Mouse (Mus musculus) E14TG2a.4 (cell line): ENCODE results near the gene Cptp.

Source experiments
- H3K27me3 ChIP-seq: 2 replicates; pipeline ENCODE4 v1.6.1; 2014; ENCODE audit warnings: low read length, control low read depth; ENCODE audit not compliant: insufficient read depth
- H3K36me3 ChIP-seq: 2 replicates; pipeline ENCODE4 v1.6.1; 2014; ENCODE audit warnings: low read length, control low read depth; ENCODE audit not compliant: insufficient read depth
- H3K4me1 ChIP-seq: replicated peaks from 2 replicates; pipeline ENCODE4 v1.6.1; 2014; ENCODE audit warnings: low read depth, low read length, control low read depth
- H3K4me3 ChIP-seq: replicated peaks from 2 replicates; pipeline ENCODE4 v1.5.1; 2014; ENCODE audit warnings: mild to moderate bottlenecking, low read length
- H3K9me3 ChIP-seq: 2 replicates; pipeline ENCODE4 v1.6.1; 2014; ENCODE audit warnings: low read length, control low read depth
- CTCF ChIP-seq: conservative IDR thresholded peaks from 2 replicates; pipeline ENCODE4 v1.5.1; 2014; ENCODE audit warnings: low read length
- NANOG ChIP-seq: IDR thresholded peaks from 2 replicates; pipeline ENCODE4 v1.6.1; 2014; ENCODE audit warnings: borderline replicate concordance, low read length, mixed read lengths
- POU5F1 ChIP-seq: IDR thresholded peaks from 2 replicates; pipeline ENCODE4 v1.6.1; 2014; ENCODE audit warnings: low read length, borderline replicate concordance

Gene Cptp

GRCm38 (mm10) chr4:155833234-155833633 lies 36.0 kb downstream of the Cptp start:
- Histone ChIP-seq H3K27me3 (peaks cover 8% of the 10 kb centered on the region; the same call in 1 of the 2 replicates), H3K4me1 (peaks cover 35% of the 10 kb centered on the region), H3K9me3 (no peaks in the 10 kb centered on the region), H3K4me3 (no peak overlapping the region), H3K36me3 (peaks cover 17% of the 10 kb centered on the region)
- TF ChIP-seq NANOG (no peak), POU5F1 (no peak), CTCF (no peak)

DNA sequence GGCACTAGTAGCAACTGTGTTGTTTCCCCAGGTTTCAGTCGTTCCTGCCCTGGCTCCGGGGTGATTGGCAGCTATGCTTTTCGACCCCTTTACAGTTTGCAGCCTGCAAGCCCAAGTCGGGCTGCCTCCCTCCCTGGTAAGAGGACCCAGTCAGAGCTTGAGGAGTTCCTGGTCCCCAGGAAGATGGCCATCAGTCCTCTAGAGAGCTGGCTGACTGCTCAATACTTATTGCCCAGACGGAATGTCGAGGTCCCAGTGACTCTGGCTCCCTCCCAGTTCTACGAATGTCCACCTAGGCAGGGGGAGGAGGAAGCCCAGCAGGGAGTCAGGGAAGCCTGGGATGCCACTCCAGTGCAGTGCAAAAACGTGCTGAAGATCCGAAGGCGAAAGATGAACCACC lies 36.9 kb downstream of the Cptp start:
- Histone ChIP-seq H3K9me3 (no peaks in the 10 kb centered on the region), H3K4me3 (peak overlapping the region; percentile 94), H3K4me1 (peaks cover 39% of the 10 kb centered on the region), H3K27me3 (no peaks in the 10 kb centered on the region), H3K36me3 (peaks cover 25% of the 10 kb centered on the region)
- no peak for TF ChIP-seq NANOG
- TF ChIP-seq CTCF: no peak
- TF ChIP-seq POU5F1: no peak

- Histone ChIP-seq H3K4me3 (peak overlapping the region; percentile 94), H3K9me3 (no peaks in the 10 kb centered on the region), H3K4me1 (peaks cover 41% of the 10 kb centered on the region), H3K36me3 (peaks cover 30% of the 10 kb centered on the region), H3K27me3 (no peaks in the 10 kb centered on the region)
- TF ChIP-seq POU5F1: no peak
- no peak for TF ChIP-seq NANOG
- TF ChIP-seq CTCF: no peak
Measured at GRCm38 (mm10) chr4:155831831-155832230, 37.4 kb downstream of the Cptp start.

- Histone ChIP-seq H3K4me1 (peaks cover 42% of the 10 kb centered on the region), H3K27me3 (no peaks in the 10 kb centered on the region), H3K36me3 (peaks cover 35% of the 10 kb centered on the region), H3K9me3 (no peaks in the 10 kb centered on the region), H3K4me3 (peak within 1 kb of the TSS; percentile 94)
- TF ChIP-seq POU5F1: no peak
- TF ChIP-seq CTCF: peak; percentile 59
- no peak for TF ChIP-seq NANOG
Measured at GRCm38 (mm10) chr4:155831205-155831766, 38.0 kb downstream of the Cptp start, which contains the start of gene Aurkaip1. Gene Aurkaip1 (plus strand): TSS chr4:155831272.

GRCm38 (mm10) chr4:155830596-155830995 lies 38.6 kb downstream of the Cptp start:
- Histone ChIP-seq H3K4me3 (peak overlapping the region; percentile 54), H3K4me1 (peaks cover 44% of the 10 kb centered on the region), H3K9me3 (no peaks in the 10 kb centered on the region), H3K36me3 (peaks cover 41% of the 10 kb centered on the region), H3K27me3 (no peaks in the 10 kb centered on the region)
- no peak for TF ChIP-seq NANOG
- no peak for TF ChIP-seq CTCF
- no peak for TF ChIP-seq POU5F1

DNA sequence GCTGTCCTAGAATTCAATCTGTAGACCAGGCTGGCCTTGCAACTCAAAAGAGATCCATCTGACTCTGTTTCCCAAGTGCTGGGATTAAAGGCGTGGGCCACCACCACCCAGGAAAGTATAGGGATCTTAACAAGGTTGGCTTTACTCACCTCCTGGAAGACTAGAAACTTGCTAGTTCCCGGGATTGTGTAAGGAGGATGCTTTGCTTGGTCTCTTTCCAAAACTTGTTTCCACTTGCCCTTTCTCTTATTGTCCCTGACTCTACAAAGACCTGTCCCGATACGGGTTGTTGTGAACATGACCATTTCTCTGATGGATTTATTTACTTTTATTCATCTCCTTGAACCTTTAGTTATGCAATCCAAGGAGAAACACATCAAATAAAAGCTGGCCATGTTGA lies 39.4 kb downstream of the Cptp start:
- Histone ChIP-seq H3K9me3 (no peaks in the 10 kb centered on the region), H3K27me3 (no peaks in the 10 kb centered on the region), H3K4me1 (peaks cover 46% of the 10 kb centered on the region), H3K4me3 (no peak overlapping the region), H3K36me3 (peaks cover 48% of the 10 kb centered on the region)
- no peak for TF ChIP-seq NANOG
- TF ChIP-seq CTCF: no peak
- TF ChIP-seq POU5F1: no peak

DNA sequence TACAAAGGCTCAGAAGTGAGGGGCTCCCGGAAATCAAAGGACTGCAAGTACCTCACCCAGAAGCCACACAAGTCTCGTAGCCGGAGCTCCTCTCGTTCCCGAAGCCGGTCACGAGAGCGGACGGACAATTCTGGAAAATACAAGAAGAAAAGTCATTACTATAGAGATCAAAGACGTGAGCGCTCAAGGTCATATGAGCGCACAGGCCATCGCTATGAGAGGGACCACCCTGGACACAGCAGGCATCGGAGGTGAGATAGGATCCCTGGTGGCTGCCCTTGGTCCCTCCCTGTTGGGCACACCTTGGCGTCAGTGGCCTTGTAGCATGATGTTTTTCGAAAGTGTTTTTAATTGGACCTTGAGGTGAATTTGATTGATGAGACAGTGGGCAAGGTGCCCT lies 45.8 kb downstream of the Cptp start:
- Histone ChIP-seq H3K27me3 (no peaks in the 10 kb centered on the region), H3K9me3 (no peaks in the 10 kb centered on the region), H3K36me3 (peaks cover 97% of the 10 kb centered on the region), H3K4me3 (no peak overlapping the region), H3K4me1 (peaks cover 35% of the 10 kb centered on the region)
- TF ChIP-seq POU5F1: no peak
- no peak for TF ChIP-seq NANOG
- no peak for TF ChIP-seq CTCF

GRCm38 (mm10) chr4:155821025-155821424 lies 48.2 kb downstream of the Cptp start:
- TF ChIP-seq CTCF (no peak; the same call in 1 of the 2 replicates), POU5F1 (no peak), NANOG (no peak)

DNA sequence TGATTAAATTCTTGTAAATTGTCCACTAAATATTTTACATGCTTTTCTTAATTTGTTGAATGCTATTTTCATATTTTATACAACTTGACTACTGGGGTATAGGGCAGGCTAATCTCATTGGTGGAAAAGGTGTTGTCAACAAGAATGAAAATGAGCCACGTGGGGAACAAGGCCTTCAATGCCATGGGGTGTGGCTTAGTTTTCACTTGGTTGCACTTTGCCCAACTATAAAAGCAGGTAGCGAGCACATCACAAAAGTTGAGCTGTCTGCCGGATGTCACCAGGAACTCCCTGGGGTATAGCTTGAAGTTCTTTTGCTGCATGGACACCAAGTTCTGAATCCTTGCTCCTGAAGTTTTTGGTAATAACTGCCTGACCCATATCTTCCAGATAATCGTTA lies 51.7 kb downstream of the Cptp start:
- Histone ChIP-seq H3K36me3 (peaks cover 93% of the 10 kb centered on the region), H3K4me3 (no peak overlapping the region), H3K9me3 (no peaks in the 10 kb centered on the region), H3K27me3 (no peaks in the 10 kb centered on the region), H3K4me1 (peaks cover 56% of the 10 kb centered on the region)
- TF ChIP-seq NANOG: no peak
- TF ChIP-seq CTCF: no peak
- no peak for TF ChIP-seq POU5F1

More at GRCm38 (mm10) chr4:155821025-155821424, 48.2 kb downstream of the Cptp start:
- H3K9me3 ChIP-seq: no peaks in the 10 kb centered on the region
- H3K36me3 ChIP-seq: peaks cover 99% of the 10 kb centered on the region
- H3K4me1 ChIP-seq: peaks cover 49% of the 10 kb centered on the region
- H3K4me3 ChIP-seq: no peak overlapping the region
- H3K27me3 ChIP-seq: no peaks in the 10 kb centered on the region
